In the genomic region with DNA sequence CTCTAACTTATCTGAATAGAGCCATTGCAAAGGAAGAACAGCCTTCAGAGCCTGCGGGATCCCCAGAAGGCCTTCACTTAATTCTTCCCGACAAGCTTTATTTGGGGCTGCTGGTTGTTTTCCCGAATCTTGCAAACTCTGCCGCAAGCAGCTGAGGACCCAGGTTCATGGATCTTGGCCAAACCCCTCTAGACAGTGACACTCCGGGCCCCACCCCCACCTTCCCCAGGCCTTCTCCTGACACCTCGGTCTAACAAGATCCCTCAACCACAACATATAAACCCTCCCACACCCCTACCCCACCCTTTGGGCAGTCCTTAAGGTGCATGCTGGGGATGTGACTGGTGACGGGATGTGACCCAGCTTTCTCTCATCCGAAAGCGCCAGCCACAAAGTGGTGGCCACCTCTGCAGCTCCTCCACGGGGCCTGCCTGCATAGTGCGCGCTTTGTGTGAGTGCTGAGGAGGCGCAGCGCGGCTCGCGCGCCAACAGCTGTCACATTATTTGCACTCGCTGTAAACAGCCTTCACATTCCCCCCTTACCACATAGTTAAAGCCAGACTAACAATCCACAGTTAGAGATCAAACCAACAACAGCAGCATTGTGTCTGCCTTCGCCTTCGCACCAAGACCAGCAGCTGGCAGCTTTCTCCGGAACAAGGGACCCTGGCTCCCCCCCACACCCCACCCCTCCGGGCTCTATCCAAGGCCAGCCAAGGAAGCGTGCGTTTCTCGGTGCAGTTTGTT, we compare ENCODE assay signal across 9 mouse cellular contexts.
A peak's percentile ranks its signal among the peaks of the same experiment; 100 is the strongest.
DNase-seq lines count a peak whose midpoint lies in the region; ATAC-seq and TF ChIP-seq lines count a peak whose summit lies in the region.
"Had no signal": no experiment of that assay in that cellular context is flagged by ENCODE, and none has a peak within 500 bp of the region (broad histone marks: within the 10 kb centered on the region; RNA-seq: fewer than 3 reads in every experiment).

No protein-coding gene starts in this region.

- ATAC-seq in activated CD4-positive, CD25-positive, alpha-beta regulatory T cell, adult 4 months, result peak; percentile 46
- peak; percentile 86 for ATAC-seq in lung, postnatal 0 days
- peak; percentile 77 for ATAC-seq in stomach, embryonic 16.5 days (ENCODE audit: insufficient read depth, low FRiP score)
- ATAC-seq in cerebellum, adult (ENCODE audit: insufficient number of reproducible peaks, low FRiP score, low TSS enrichment), result no peak

- no peak; the same call in 1 of the 2 replicates for TF ChIP-seq CTCF in layer of hippocampus, adult 2 months (conservative IDR thresholded peaks at IDR 0.05)
- TF ChIP-seq CTCF in lung, postnatal 0 days (IDR thresholded peaks at IDR 0.05), result peak; percentile 29; the same call in 1 of the 2 replicates

- H3K27ac ChIP-seq in layer of hippocampus, adult 2 months, result no peak overlapping the region; the same call in 1 of the 2 replicates
- H3K27ac ChIP-seq in lung, postnatal 0 days (ENCODE audit: low read length), result peak overlapping the region; percentile 26; the same call in 1 of the 2 replicates
- H3K27ac ChIP-seq in stomach, embryonic 16.5 days (ENCODE audit: low read length), result peak overlapping the region; percentile 72
- H3K27ac ChIP-seq: liver, embryonic 14.5 days had no signal

- TF ChIP-seq EP300 in lung, postnatal 0 days (IDR thresholded peaks at IDR 0.05), result no peak

- no peak for DNase-seq in layer of hippocampus, adult 2 months (ENCODE audit: low spot score in 2 of 2)
- DNase-seq in layer of hippocampus, postnatal 25 days (ENCODE audit: extremely low spot score in 1 of 2, low spot score in 1 of 2), result no peak
- DNase-seq in forelimb bud, embryonic 11.5 days (ENCODE audit: low read depth, low spot score), result peak; percentile 70
- peak; percentile 79 for DNase-seq in lung, postnatal 0 days (ENCODE audit: low spot score)
- DNase-seq in spleen, postnatal 10 days (ENCODE audit: low spot score in 2 of 2), result no peak

- H3K4me2 ChIP-seq in lung, postnatal 0 days (replicated peaks; ENCODE audit: low read depth, low read length), result no peak overlapping the region
- H3K4me2 ChIP-seq in stomach, embryonic 16.5 days (ENCODE audit: low read depth, low read length), result peak overlapping the region; percentile 34

- no peaks in the 10 kb centered on the region; the same call in none of the 2 replicates for H3K4me1 ChIP-seq in lung, postnatal 0 days (ENCODE audit: insufficient read depth, low read depth, low read length)
- H3K4me1 ChIP-seq in stomach, embryonic 16.5 days (ENCODE audit: control insufficient read depth, insufficient read depth, low read length), result peaks cover 58% of the 10 kb centered on the region

- no peaks in the 10 kb centered on the region for H3K9me3 ChIP-seq in lung, postnatal 0 days (ENCODE audit: low read length)
- no peaks in the 10 kb centered on the region for H3K9me3 ChIP-seq in stomach, embryonic 16.5 days (replicated peaks; ENCODE audit: control insufficient read depth, low read length)

- H3K9ac ChIP-seq in lung, postnatal 0 days (replicated peaks; ENCODE audit: low read depth), result no peak overlapping the region
- H3K9ac ChIP-seq in stomach, embryonic 16.5 days (ENCODE audit: low read length), result no peak overlapping the region
- H3K9ac ChIP-seq: liver, embryonic 14.5 days had no signal

- H3K36me3 ChIP-seq in lung, postnatal 0 days (ENCODE audit: insufficient read depth, low read length), result no peaks in the 10 kb centered on the region
- H3K36me3 ChIP-seq in stomach, embryonic 16.5 days (ENCODE audit: control insufficient read depth, insufficient read depth, low read length), result no peaks in the 10 kb centered on the region

- no peaks in the 10 kb centered on the region for H3K27me3 ChIP-seq in lung, postnatal 0 days (replicated peaks; ENCODE audit: insufficient read depth, low read length)
- peaks cover 21% of the 10 kb centered on the region; the same call in 1 of the 2 replicates for H3K27me3 ChIP-seq in stomach, embryonic 16.5 days (ENCODE audit: control insufficient read depth, insufficient read depth, low read length)

- WGBS in lung, postnatal 0 days, result 12% methylated on average over 25 of the region's 26 CpGs
- 7% methylated on average over 26 of the region's 26 CpGs for WGBS in stomach, embryonic 16.5 days

- H3K4me3 ChIP-seq in layer of hippocampus, adult 2 months, result peak overlapping the region; percentile 3; the same call in 1 of the 2 replicates
- no peak overlapping the region for H3K4me3 ChIP-seq in lung, postnatal 0 days (ENCODE audit: low read depth, low read length)
- no peak overlapping the region; the same call in 1 of the 2 replicates for H3K4me3 ChIP-seq in stomach, embryonic 16.5 days (replicated peaks; ENCODE audit: low read length)

Comparison
In these comparisons a context has a peak if more than half of its experiments do, and no peak if none do; other contexts are left out.
1. DNase-seq: peak in forelimb bud, embryonic 11.5 days (single experiment) and lung, postnatal 0 days (single experiment); none in layer of hippocampus, adult 2 months (0 of 2), layer of hippocampus, postnatal 25 days (0 of 2) and spleen, postnatal 10 days (0 of 2).